Mouse (Mus musculus): ENCODE measurements around the gene Mad1l1.

GRCm38 (mm10) chr5:140073148-140073670 is 248.1 kb downstream of the Mad1l1 start:
- TF ChIP-seq CTCF (IDR thresholded peaks at IDR 0.05; ENCODE audit: borderline replicate concordance, insufficient read depth, low read length) (no peak), POLR2A (IDR thresholded peaks at IDR 0.05; ENCODE audit: low read depth, low read length) (no peak)

All from embryonic fibroblast, embryonic 13.5 days (primary cell).